Mouse (Mus musculus) thymus, postnatal 36 days (tissue): ENCODE results near the gene Prokr2.
A peak's percentile ranks its signal among the peaks of the same experiment; 100 is the strongest.
"Not testable (repeated sequence)": the region's sequence is repeated elsewhere in the genome, so short reads cannot be mapped to it uniquely, and the experiment has no call there.

Experiments
- DNase-seq, 2 experiments: peaks; one replicate each; pipeline ENCODE4 v3.0.0; 2022; ENCODE audit warnings: mixed read lengths in 2 of 2

Prokr2 gene

DNA sequence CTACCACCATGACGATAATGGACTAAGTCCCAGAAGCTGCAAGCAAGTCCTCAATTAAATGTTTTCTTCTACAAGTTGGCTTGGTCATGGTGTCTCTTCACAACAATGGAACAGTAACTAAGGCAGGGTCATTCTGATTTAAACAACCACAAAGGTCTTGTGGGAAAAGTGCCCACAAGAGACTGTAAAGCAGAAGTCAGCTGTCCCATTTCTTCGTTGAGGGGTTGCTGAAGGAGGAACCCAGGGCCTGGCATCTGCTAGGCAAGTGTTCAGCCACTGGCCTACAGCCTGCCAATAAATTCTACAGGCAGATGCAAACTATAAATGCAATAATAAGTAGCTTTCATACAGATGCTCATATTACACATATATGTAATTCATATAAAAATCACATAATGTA is 48.0 kb downstream of the Prokr2 start:
- DNase-seq, result no peak

DNA sequence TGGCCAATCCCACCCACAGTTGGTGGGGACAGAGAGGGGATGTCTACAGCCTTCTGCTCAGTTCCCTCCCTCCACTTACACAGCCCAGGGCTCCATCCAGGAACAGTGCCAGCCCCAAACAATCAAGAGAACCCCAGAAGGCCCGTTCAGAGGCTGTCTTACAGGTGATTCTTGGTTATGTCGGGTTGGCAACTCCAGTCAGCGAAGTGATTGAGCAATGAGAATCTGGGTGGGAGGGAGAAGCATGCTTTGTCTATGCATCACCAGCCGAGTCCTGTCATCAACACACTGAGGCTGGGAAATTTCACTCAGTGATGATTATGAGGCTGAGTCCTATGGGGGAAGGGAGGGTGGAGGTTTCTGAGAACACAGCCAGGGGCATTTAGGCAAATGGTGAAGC is 61.7 kb downstream of the Prokr2 start:
- no peak for DNase-seq

DNA sequence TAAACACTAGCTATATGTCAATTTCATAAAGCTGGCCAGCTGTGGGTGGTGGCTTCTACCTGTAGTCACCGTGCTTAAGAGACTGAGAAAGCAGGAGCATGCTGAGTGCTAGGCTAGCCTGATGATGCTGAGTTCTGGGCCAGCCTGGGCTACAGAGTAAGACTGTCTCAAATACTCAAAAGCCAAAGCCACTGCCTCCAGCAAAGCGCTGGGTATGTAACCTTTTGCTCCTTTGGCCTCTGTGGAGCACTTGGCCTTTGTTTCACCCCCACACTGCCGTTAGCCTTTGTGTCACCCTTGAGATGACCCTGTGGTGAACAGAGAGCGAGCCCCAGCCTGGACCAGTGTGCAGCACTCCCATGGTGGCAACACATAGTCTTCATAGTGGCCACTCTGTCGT is 64.7 kb downstream of the Prokr2 start:
- no peak for DNase-seq

DNA sequence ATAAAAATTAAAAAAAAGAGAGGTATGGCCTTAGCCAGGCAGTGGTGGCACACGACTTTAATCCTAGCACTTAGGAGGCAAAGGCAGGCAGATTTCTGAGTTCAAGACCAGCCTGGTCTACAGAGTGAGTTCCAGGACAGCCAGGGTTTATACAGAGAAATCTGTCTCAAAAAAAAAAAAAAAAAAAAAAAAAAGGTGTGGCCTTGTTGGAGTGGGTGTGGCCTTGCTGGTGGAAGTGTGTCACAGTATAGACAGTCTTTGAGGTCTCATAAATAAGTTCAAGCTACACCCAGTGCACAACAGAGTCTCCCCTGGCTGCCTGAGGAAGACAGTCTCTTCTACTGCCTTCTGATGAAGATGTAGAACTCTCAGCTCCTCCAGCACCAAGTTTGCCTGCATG is 68.1 kb downstream of the Prokr2 start:
- no peak for DNase-seq

DNA sequence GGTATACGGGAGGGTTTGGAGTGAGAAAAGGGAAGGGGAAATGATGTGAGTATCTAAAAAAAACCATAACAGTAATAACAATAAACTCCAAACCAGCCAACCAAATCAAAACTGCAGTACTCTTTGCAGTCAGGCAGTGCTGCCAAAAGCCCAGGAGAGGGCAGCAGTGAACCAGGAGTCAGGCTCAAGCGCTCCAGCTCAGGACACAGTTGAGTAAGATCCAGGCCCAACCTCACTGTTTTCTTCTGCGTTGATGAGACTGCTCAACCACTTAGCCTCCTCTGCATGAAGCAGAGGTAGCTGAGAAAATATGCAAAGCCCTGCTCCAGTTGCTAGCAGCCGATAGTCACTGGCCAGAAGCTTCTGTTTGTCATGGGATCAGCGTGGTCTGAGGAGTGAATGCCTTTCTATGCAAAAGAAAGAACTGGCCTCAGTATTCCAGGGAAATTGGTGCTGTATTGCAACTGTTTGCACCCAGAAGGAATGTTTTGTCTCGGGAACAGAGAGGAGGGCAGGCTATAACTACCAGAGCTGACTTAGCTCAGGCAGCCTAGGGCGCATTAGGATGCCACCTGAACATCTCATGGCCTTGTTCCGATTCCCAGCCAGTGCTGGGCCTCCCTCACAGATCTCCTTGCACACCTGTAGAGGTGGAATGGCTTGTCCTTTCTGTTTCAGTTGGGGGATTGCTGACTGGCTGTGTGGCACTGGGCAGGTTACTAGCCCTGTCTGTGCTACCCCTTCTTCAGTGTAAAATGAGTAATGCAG is 69.0 kb downstream of the Prokr2 start:
- peak; percentile 44 to 56 for DNase-seq

DNA sequence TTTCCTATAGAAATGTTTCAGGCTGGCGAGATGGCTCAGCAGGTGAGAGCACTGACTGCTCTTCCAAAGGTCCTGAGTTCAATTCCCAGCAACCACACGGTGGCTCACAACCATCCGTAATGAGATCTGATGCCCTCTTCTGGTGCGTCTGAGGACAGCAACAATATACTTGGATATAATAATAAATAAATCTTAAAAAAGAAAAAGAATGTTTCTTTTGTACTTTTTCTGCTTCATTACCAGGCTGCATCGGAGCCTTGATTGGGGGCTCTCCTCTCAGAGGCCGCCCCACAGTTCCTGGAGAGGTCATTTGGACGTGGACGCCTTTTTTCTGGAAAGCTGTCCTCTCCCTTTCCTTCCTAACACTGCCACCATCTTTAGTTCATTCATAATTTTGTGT is 71.2 kb downstream of the Prokr2 start:
- DNase-seq, result not testable (repeated sequence)

DNA sequence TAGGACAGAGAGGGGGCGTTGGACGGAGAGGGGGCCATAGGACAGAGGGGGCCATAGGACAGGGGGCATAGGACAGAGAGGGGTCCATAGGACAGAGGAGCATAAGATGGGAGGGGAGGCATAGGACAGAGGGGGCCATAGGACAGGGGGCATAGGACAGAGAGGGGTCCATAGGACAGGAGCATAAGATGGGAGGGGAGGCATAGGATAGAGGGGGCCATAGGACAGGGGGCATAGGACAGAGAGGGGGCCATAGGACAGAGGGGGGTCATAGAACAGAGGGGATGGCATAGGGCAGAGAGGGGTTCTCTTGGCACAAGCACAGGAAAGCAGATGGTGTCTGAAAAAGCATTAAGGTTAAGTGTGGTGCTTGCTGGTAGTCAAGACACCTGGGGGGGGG is 71.7 kb downstream of the Prokr2 start:
- no peak for DNase-seq

DNA sequence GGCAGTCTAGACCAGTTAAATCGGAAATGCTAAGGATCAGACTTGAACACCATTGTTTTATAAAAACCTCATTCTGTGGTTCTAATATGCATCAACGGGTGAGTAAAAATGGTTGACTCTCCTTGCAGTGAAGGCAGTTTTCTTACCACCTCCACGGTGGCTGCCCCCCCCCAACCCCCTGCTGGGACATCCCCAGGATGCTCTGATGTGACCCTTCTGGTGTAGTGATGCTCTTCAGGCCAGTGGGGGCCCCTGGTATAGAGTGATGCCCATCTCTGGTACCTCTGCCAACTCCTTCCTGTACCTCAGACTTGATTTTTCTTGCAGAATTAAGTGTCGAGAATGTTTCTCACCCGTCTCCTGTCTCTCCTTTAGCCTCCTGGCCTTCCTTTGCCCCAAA is 72.6 kb downstream of the Prokr2 start:
- no peak for DNase-seq

DNA sequence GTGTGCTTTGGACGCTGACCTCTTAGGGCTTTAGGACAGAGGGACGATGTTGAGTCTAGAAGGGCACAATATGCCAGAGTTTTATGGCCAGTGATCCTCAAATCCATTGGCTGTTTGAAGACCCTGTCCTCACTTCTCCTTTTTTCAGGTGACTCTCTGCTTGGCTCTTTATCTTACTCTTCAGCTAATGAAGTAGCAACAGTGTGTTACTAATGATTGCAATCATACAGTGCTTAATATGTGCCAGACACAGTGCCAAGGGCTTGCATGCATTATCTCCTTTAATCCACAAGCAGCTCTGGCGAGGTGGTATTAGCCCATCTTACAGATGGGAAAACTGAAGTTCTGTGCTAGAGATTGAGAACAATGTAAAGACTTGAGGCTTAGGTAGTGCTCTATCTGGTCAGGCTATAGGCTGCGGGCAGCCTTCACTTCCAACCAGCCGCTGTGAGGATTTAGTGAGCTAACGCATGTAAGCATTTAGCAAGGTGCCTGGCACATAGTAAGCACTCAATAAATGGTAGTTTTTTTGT is 75.8 kb downstream of the Prokr2 start:
- no peak for DNase-seq

DNA sequence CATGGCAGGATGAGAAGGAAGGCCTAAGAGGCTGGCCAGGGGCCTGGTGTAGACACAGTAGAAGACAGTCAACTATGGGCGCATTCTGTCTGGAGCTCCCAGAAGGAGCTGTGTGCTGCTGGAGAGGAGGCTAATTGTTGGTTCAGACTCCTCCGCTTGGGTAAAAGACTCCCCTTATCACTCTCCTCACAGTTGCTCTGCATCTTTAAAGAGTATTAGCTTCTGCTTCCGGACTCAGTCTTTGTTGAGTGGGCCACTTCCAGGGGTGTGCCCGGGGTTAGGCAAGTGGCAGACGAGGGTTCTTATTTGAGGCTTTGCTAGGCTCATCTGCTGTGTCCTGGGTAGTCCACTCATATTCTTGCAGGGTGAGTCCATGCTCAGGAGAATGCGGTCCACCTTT is 76.4 kb downstream of the Prokr2 start:
- DNase-seq, result no peak

DNA sequence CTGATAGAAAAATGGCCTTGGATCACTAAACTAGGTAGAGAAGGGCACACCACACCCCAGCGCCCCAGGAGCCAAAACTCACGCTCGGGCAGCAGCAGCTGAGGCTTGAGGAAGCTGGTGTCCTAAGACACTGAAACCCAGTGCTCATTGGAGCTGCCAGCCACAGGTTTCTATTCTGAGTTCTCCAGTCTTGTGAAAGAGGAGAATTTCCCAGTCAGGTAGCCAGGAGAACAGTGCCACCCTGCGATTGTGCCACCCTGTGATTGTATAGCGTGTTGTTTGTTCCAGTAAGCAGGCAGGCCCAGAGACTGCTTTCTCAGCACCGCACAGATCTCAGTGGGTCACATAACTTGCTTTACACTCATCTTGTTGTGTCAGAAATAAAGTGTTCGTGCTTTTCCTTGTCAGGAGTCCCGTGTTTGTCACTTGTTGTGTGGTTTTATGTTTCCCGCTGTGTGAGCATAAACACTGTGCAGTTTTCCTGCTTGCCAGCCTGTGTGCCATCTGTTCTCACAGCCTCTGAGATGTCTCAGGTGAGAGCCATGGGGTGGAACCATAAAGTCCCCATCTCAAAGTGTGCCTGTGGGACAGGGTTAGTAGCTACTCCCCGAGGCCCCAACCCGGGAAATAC is 77.9 kb downstream of the Prokr2 start:
- DNase-seq, result no peak

DNA sequence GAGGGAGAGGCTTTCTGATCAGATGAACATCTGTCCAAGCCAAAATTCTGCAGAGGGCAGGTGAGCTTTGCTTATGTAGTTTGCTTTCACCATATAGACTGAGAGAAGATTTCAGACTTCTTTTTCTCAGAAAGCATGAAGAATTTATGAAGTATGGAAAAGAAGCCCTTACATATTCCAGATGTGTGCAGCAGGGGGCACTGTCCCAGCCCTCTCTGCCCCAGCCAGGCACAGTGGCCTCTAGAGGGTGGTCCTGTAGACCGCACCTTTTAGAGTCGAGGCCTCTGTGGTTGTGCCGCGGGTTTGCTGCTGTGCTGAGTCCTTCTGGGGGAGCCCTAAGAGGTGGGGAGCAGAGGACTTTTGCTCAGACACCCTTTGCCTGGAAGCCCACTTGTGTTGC is 79.3 kb downstream of the Prokr2 start:
- peak; percentile 21 to 28 for DNase-seq

DNA sequence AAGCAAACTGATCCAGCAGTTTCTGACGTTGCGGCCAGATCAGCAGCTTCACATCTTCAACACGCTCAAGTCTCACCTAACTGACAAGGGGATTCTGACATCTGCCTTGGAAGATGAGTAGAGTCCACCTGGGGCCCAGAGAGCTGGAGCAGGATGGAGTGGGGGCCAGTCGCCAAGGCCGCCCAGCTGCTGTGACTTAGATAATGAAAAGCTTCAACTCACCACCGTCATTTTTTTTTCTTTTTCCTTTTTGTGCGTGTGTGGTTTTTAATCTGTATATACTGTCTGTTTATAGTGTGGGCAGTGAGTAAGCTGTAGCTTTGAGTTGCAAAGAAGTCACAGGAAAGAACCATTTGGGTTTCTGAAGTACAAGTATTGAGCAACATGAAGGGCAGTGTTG is 80.1 kb downstream of the Prokr2 start:
- no peak for DNase-seq

DNA sequence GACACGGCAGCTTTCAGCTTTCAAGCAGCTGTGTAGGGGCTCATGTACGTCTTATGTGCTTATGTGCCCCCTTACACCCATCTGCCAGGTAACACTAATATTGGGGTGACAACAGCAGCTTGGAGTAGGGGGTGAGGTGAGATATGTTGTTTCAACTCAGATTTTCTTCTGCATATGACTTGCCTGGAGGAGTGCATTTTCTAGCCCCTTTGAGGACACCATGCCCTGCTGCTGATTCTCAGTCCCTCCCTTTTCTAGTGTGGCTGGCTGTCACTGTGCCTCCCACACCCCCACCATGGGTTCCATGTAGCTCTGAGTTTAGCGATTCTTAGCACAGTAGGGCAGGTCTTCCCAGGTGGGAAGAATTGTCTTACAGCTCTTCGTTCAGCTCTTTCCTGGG is 83.8 kb downstream of the Prokr2 start:
- no peak for DNase-seq

DNA sequence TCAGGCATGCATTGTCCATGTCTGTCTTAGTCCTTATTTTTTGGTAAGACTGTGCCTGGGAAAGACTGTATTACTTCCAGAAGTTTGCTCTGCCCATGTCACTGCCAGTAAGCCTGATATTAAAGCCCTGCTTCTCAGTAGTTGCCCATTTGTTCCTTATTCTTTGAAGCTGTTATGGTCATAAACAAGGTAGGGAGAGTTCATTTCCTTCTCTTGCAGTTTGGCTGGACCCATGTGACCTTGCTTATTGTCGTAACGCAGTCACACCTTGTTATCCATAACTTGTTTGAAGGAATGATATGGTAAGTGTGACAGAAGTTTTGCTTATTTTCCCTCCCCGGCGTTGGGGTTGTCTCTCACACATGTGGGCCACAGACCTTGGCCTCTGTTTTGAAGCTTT is 87.0 kb downstream of the Prokr2 start:
- no peak for DNase-seq

DNA sequence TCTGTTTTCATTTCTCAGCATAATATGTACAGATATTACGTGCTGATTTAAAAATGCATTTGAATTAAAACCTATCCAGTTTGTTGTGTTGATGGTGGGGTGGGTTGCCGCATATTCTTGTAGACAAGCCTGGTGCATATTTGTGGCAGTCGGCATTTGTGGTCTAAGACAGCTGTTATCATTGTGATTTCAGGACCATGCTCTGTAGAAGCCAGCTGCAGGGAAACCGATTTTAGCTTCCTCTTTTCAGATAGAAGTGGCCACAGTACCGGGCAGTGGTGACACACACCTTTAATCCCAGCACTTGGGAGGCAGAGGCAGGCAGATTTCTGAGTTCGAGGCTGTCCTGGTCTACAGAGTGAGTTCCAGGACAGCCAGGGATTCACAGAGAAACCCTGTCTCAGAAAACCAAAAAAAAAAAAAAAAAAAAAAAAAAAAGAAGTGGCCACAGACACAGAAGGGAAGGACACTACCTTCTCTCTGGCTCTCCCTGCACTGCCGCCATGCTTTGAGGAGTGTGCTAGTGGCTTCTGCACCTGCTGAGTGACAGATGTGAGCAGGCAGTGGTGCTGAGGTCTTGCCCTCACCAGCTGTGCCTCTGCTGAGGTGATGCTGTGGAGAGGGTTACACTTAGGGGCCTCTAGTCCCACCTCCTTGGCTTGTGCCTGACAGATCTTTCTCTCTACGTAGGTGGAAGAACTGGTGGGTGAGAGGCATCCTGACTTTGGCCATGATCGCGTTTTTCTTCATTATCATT is 91.4 kb downstream of the Prokr2 start:
- DNase-seq, result peak; percentile 22 to 58

DNA sequence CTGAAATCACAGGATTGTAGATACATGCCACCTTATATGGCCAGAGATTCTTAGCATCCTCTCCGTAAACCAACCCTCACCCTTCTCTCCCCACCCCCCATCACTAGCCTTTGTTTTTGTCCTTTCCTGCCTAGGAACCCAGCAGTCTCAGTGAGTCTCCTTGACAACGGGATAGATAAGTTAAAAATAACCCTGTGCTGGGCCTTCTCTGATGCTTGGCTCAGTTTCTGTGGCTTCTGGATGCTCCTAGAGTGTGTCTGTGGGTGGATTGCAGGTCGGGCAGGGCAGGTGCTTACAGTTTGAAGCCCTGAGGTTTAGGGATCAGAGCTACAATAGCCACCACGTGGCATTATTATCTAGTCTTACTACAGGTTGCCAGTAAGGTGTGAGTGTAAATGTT is 93.2 kb downstream of the Prokr2 start:
- DNase-seq, result no peak

DNA sequence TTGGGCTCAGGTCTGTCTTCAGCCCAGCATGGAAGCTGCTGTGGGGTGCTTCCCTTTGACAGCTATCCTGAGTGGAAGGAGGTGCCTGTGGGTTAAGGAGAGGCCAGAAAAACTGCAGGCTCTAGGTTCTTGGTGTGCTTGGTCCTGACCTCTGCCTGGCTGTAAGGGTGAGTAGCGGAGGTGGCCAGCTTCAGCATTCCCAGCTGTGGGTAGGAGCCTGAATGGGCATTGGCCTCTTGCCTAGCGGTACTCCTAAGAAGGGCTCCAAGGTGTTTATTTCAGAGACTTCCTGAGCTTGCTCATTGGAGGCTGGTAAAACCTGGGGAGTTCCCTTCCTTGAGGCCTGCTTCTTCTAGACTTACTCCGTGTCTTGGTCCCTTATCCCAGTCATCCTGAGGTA is 94.0 kb downstream of the Prokr2 start:
- no peak for DNase-seq

DNA sequence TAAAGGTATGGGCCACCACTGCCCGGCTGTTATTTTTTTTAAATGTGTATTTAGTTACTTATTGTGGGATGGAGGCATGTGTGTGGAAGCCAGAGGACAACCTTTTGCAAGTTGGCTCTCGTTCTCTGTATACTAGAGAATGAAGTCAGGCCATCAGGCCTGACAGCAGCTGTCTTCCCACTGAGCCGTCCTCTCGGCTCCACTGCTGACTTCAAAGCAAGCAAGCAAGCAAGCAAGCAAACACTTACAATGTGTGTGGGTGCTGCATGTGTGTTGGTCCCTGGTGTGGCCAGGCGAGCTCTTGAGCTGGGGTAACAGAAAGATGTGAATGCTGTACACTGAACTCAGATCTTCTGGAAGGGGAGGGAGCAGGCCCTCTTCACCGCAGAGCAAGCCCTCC is 94.4 kb downstream of the Prokr2 start:
- DNase-seq, result no peak

DNA sequence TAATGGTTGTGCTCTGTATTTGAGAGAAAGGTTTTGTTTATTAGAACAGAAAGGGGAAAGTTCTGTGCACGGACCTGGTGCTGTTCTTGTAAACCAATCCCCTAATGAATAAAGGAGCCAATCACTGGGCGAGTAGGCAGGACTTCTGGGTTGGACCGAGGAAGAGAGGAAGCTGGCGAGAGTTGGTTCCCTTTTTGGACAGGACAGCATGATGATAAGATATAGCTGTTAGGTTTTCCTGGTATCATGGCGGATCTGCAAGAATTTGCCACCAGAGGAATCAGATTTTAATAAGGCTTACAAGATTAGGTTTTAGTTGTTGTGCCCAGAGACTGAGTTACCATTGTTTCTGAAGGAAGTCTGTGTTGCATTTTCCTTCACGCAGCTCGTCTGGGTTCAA is 96.0 kb downstream of the Prokr2 start:
- not testable (repeated sequence) for DNase-seq
